Mouse (Mus musculus) G1E (cell line): ENCODE results near the gene Kmo. TPM values are rescaled to one million over a fixed set of nuclear protein-coding genes. Genes with fewer than 3 reads are reported as not detected.

Source experiments
- ATAC-seq: 2 replicates; pipeline ENCODE4 v1.8.0; 2016; ENCODE audit warnings: mild to moderate bottlenecking; ENCODE audit not compliant: insufficient number of reproducible peaks, poor library complexity, low FRiP score, severe bottlenecking; ENCODE audit errors: extremely low read depth
- DNase-seq: peaks from one replicate; pipeline ENCODE4 v3.0.0; 2012; ENCODE audit warnings: low spot score
- H3K27me3 ChIP-seq: 2 replicates; pipeline ENCODE4 v1.6.1; 2012; ENCODE audit warnings: mild to moderate bottlenecking, low read length, inconsistent platforms; ENCODE audit not compliant: insufficient read depth
- H3K36me3 ChIP-seq: replicated peaks from 2 replicates; pipeline ENCODE3; 2012; ENCODE audit warnings: mild to moderate bottlenecking, inconsistent platforms
- H3K4me1 ChIP-seq: 2 replicates; pipeline ENCODE4 v1.6.1; 2012; ENCODE audit warnings: low read depth, low read length, inconsistent platforms, mixed read lengths; ENCODE audit not compliant: insufficient read depth
- H3K4me3 ChIP-seq: 2 replicates; pipeline ENCODE4 v1.5.1; 2012; ENCODE audit warnings: low read depth, mild to moderate bottlenecking, inconsistent platforms, low read length, moderate library complexity, mixed read lengths
- H3K9me3 ChIP-seq: replicated peaks from 2 replicates; pipeline ENCODE4 v1.6.1; 2012; ENCODE audit warnings: inconsistent platforms
- CTCF ChIP-seq: IDR thresholded peaks from 2 replicates; pipeline ENCODE4 v1.5.1; 2012; ENCODE audit warnings: low read depth, low read length, inconsistent platforms, mixed read lengths
- GATA1 ChIP-seq: IDR thresholded peaks from 2 replicates; pipeline ENCODE4 v1.6.1; 2012; ENCODE audit warnings: borderline replicate concordance, low read length, inconsistent platforms, mixed read lengths
- GATA2 ChIP-seq: IDR thresholded peaks from 2 replicates; pipeline ENCODE4 v1.6.1; 2012; ENCODE audit warnings: low read depth, low read length, inconsistent platforms, borderline replicate concordance
- POLR2AphosphoS5 ChIP-seq: IDR thresholded peaks from 2 replicates; pipeline ENCODE4 v1.6.1; 2012; ENCODE audit warnings: low read depth, low read length, inconsistent platforms; ENCODE audit not compliant: insufficient replicate concordance
- TAL1 ChIP-seq: conservative IDR thresholded peaks from 2 replicates; pipeline ENCODE4 v1.6.1; 2012; ENCODE audit warnings: low read depth, low read length, inconsistent platforms, mixed read lengths
- polyA plus RNA-seq: library from polyadenylated mRNA; stranded (reverse); fragments of >175 nt; gene quantifications from 2 replicates; pipeline ENCODE4 v1.2.3, GENCODE M21; 2012
- total RNA-seq, 2 experiments: library from RNA; stranded (forward) in 1 of 2; stranded (reverse) in 1 of 2; fragments of 200-1000 nt in 1 of 2; fragments of >200 nt in 1 of 2; fragmentation: Nextera tagmentation in 1 of 2; gene quantifications; 2 replicates each; pipeline ENCODE4 v1.2.3; 2014 to 2017

Gene Kmo
- total and polyA plus RNA-seq, 3 experiments = not detected

DNA sequence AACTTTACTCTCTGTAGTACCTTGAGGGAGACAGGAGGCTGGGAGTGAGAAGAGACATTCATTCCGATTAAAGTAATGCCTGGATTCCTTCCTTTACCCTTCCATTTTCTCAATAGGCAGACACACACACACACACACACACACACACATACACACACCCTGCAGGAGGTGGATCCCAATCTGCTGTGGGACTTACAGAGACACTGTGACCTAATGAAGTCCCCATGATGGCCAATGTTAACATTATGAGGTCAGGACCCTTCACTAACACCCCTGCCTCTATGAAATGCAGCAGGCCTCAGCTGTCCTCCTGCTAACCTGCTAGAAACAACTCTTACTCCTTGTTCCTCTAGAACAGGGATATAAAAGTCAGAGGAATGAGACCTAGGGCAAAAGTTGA lies 78.1 kb downstream of the Kmo start, which contains the start of gene Wdr64:
Gene Wdr64, plus strand, starts transcription at position 301 of the 400 bp plus-strand sequence.
- Histone ChIP-seq H3K27me3 (no peaks in the 10 kb centered on the region), H3K4me1 (peaks cover 6% of the 10 kb centered on the region), H3K36me3 (no peaks in the 10 kb centered on the region), H3K9me3 (no peaks in the 10 kb centered on the region), H3K4me3 (no peak within 1 kb of the TSS)
- DNase-seq = no peak
- no peak for TF ChIP-seq CTCF
- TF ChIP-seq POLR2AphosphoS5 = no peak
- TF ChIP-seq TAL1 = no peak
- no peak for TF ChIP-seq GATA1
- no peak for TF ChIP-seq GATA2
- ATAC-seq = no peak

DNA sequence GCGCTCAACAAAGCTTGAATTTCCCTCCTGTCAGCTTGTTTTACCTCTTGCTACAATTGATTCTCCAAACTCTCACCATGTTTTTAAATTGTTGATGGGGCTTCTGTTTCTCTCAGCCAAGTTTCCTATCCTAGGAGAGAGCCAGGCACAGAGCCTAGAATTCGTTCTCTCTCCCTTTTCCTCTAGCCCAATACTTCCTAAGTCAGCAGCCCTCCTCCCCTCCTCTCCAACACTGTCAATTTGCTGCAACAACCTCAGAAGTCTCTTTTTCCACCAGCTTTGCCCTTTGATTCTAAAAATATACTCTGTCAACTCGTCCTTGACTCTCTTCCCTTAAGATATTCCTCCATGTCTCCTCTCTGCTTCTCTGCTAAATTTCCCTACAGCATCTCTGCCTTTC lies 79.2 kb downstream of the Kmo start:
- no peak for DNase-seq
- no peak overlapping the region for H3K4me3 ChIP-seq

DNA sequence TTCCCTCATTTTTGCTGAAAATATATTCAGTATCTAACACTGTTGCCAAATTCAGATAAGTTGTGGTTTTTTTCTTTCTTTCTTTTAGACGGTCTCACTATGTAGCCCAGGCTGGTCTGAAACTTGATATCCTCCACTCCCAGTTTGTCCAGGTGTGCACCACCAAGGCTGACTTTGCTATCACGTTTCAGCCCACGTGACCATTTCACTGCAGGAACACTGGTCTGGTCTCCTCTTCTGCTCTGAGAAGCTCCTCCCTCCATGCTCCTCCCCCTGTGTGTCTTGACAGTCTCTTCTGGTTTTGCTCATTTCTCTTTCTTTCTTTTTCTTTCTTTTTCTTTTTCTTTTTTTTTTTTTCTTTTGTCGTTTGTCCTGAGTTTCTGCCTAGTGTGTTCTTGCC lies 79.6 kb downstream of the Kmo start:
- H3K4me1 ChIP-seq = no peaks in the 10 kb centered on the region
- no peaks in the 10 kb centered on the region for H3K27me3 ChIP-seq
- H3K9me3 ChIP-seq = no peaks in the 10 kb centered on the region
- no peak for DNase-seq
- ATAC-seq = no peak
- no peaks in the 10 kb centered on the region for H3K36me3 ChIP-seq
- H3K4me3 ChIP-seq = no peak overlapping the region
- TF ChIP-seq GATA2 = no peak
- no peak for TF ChIP-seq POLR2AphosphoS5
- TF ChIP-seq GATA1 = no peak
- no peak for TF ChIP-seq CTCF
- TF ChIP-seq TAL1 = no peak

More for the DNA sequence above, 79.2 kb downstream of the Kmo start:
- Histone ChIP-seq H3K9me3 (no peaks in the 10 kb centered on the region), H3K27me3 (no peaks in the 10 kb centered on the region), H3K36me3 (no peaks in the 10 kb centered on the region), H3K4me1 (no peaks in the 10 kb centered on the region)
- no peak for ATAC-seq
- TF ChIP-seq GATA1 (no peak), GATA2 (no peak), TAL1 (no peak), CTCF (no peak), POLR2AphosphoS5 (no peak)

DNA sequence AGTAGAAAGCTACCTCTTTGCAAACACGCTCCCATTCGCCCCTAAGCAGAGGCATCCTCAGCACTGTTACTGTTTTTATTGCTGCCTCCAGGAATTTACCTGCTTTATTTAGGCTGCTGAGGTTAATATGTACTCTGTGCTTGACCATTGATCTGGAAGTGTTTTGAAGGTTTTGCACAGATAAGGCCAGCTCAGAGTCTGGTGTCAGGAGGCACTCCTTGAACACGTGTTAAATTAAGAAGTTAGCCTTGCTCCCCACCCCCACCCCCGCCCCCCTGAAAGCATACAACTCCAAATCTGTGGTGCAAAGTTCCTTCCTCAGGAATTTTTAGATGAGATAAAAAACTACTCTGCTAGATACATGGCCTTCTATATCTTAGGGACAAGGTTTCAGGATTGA lies 81.0 kb downstream of the Kmo start:
- no peaks in the 10 kb centered on the region for H3K4me1 ChIP-seq
- no peak for TF ChIP-seq GATA1
- DNase-seq (no peak), ATAC-seq (no peak)
- H3K9me3 ChIP-seq = no peaks in the 10 kb centered on the region
- H3K27me3 ChIP-seq = no peaks in the 10 kb centered on the region
- H3K4me3 ChIP-seq = no peak overlapping the region
- no peaks in the 10 kb centered on the region for H3K36me3 ChIP-seq

DNA sequence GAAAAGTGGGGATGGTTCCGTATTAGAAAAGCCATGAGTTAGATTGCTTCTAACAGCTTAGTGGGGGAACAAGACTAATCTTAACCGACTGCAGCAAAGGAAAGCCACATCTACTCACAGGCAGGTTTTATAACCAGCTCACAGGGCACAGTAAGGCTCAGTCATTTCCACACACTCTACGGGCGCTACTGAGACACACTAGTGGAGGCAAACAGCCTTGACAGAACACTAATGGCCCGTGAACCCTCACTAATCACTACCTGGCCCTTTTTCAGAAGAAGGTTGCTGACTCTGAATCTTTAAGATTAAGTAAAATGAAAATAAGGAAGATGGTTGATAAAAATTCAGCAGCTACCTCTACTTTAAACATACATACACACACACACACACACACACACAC lies 87.4 kb downstream of the Kmo start:
- no peak overlapping the region for H3K4me3 ChIP-seq
- TF ChIP-seq POLR2AphosphoS5 (no peak), GATA2 (no peak), GATA1 (no peak), TAL1 (no peak), CTCF (no peak)
- DNase-seq = no peak
- no peaks in the 10 kb centered on the region for H3K36me3 ChIP-seq
- H3K9me3 ChIP-seq = no peaks in the 10 kb centered on the region
- ATAC-seq = no peak
- H3K27me3 ChIP-seq = no peaks in the 10 kb centered on the region
- H3K4me1 ChIP-seq = no peaks in the 10 kb centered on the region

DNA sequence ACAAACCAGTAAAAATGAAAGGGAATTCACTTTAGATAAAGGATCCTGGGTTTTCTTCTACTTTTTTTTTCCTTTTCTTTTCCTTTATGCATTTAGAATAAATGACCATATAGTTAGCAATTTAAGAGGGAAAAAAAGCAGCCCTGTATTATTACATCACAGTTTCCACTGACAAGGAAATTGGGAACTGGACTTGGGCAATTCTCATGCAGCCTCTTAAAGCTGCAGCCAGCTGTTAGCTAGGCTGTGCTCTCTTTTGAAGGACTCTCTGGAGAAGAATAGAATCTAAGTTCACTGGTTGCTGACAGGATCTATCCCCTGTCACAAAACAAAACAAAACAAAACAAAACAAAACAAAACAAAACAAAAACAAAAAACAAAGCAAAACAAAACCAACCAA lies 87.8 kb downstream of the Kmo start:
- Histone ChIP-seq H3K27me3 (no peaks in the 10 kb centered on the region), H3K4me1 (no peaks in the 10 kb centered on the region), H3K9me3 (no peaks in the 10 kb centered on the region), H3K36me3 (no peaks in the 10 kb centered on the region), H3K4me3 (no peak overlapping the region)
- ATAC-seq (no peak), DNase-seq (no peak)
- no peak for TF ChIP-seq POLR2AphosphoS5
- TF ChIP-seq GATA1 = no peak
- no peak for TF ChIP-seq CTCF
- TF ChIP-seq TAL1 = no peak
- TF ChIP-seq GATA2 = no peak

Other genes with a start within 250 kb of the Kmo start
- gene Rgs7, start 127.9 kb upstream of the Kmo start, total RNA-seq (2014; fragmentation: Nextera tagmentation) = not detected in 2 replicates
- gene Rgs7, start 127.9 kb upstream of the Kmo start, total RNA-seq (2017) = 0.05 and 0.12 TPM in 2 replicates
- not detected in 2 replicates for gene Rgs7, start 127.9 kb upstream of the Kmo start, polyA plus RNA-seq
- gene Fh1, start 5.3 kb downstream of the Kmo start, total RNA-seq (2014; fragmentation: Nextera tagmentation) = 38.9 and 47.1 TPM in 2 replicates
- 160 and 162 TPM in 2 replicates for gene Fh1, start 5.3 kb downstream of the Kmo start, total RNA-seq (2017)
- gene Fh1, start 5.3 kb downstream of the Kmo start, polyA plus RNA-seq = 20.8 and 22.8 TPM in 2 replicates
- gene Opn3, start 72.4 kb downstream of the Kmo start, total RNA-seq (2014; fragmentation: Nextera tagmentation) = not detected in 2 replicates
- 0.17 and 0.27 TPM in 2 replicates for gene Opn3, start 72.4 kb downstream of the Kmo start, total RNA-seq (2017)
- gene Opn3, start 72.4 kb downstream of the Kmo start, polyA plus RNA-seq = 0.64 and 0.98 TPM in 2 replicates
- gene Chml, start 72.5 kb downstream of the Kmo start, total RNA-seq (2014; fragmentation: Nextera tagmentation) = 18.4 and 21.7 TPM in 2 replicates
- gene Chml, start 72.5 kb downstream of the Kmo start, total RNA-seq (2017) = 15.6 and 17.8 TPM in 2 replicates
- 15.6 and 25.3 TPM in 2 replicates for gene Chml, start 72.5 kb downstream of the Kmo start, polyA plus RNA-seq
- not detected in 2 replicates for gene Wdr64, start 78.2 kb downstream of the Kmo start, total RNA-seq (2014; fragmentation: Nextera tagmentation)
- gene Wdr64, start 78.2 kb downstream of the Kmo start, total RNA-seq (2017) = 0.05 TPM in 1 of 2 replicates, not detected in the other
- not detected in 2 replicates for gene Wdr64, start 78.2 kb downstream of the Kmo start, polyA plus RNA-seq